Mouse (Mus musculus) CD8-positive naive resting alpha-beta T cell, adult 2 months (primary cell): ENCODE measurements at regions not wholly inside any gene's neighbourhood (a gene's known extent, or its start where the extent isn't known, plus 50 kb on each side); places are given as distances from the start of the nearest gene placed in this dataset.
"Not testable (repeated sequence)": the region's sequence is repeated elsewhere in the genome, so short reads cannot be mapped to it uniquely, and the experiment has no call there.

Source experiments
- DNase-seq, 2 experiments: peaks; one replicate each; pipeline ENCODE4 v3.0.0; 2022; ENCODE audit warnings: low read depth in 2 of 2, low spot score in 2 of 2

GRCm38 (mm10) chr1:51602071-51602470 is 123.8 kb upstream of the Nabp1 start:
- DNase-seq: no peak

- peak; percentile 32 to 54 for DNase-seq
Measured at GRCm38 (mm10) chr1:51600425-51600824, 122.2 kb upstream of the Nabp1 start.

GRCm38 (mm10) chr1:51596935-51597820 is 119.0 kb upstream of the Nabp1 start:
- peak; percentile 77 to 84 for DNase-seq

GRCm38 (mm10) chr1:51594666-51595065 is 116.4 kb upstream of the Nabp1 start:
- DNase-seq: no peak

GRCm38 (mm10) chr1:51593621-51594441 is 115.6 kb upstream of the Nabp1 start:
- peak in 1 of 2 experiments; percentile 2 for DNase-seq

- no peak for DNase-seq
Measured at GRCm38 (mm10) chr1:51591886-51592285, 113.7 kb upstream of the Nabp1 start.

- no peak for DNase-seq
Measured at GRCm38 (mm10) chr1:51590606-51591400, 112.6 kb upstream of the Nabp1 start.

- peak; percentile 81 to 82 for DNase-seq
Measured at GRCm38 (mm10) chr1:51584925-51585424, 106.8 kb upstream of the Nabp1 start.

GRCm38 (mm10) chr1:51583871-51584270 is 105.6 kb upstream of the Nabp1 start:
- no peak for DNase-seq

GRCm38 (mm10) chr1:51580074-51580473 is 101.8 kb upstream of the Nabp1 start:
- DNase-seq: no peak

GRCm38 (mm10) chr1:51577701-51578100 is 99.5 kb upstream of the Nabp1 start:
- DNase-seq: peak; percentile 48 to 61

GRCm38 (mm10) chr1:51572314-51573078 is 94.3 kb upstream of the Nabp1 start:
- no peak for DNase-seq

GRCm38 (mm10) chr1:51569625-51570024 is 91.4 kb upstream of the Nabp1 start:
- DNase-seq: no peak

GRCm38 (mm10) chr1:51566170-51566649 is 88.0 kb upstream of the Nabp1 start:
- no peak for DNase-seq

GRCm38 (mm10) chr1:51556616-51557015 is 78.4 kb upstream of the Nabp1 start:
- DNase-seq: not testable (repeated sequence)

- no peak for DNase-seq
Measured at GRCm38 (mm10) chr1:51553738-51554137, 75.5 kb upstream of the Nabp1 start.

GRCm38 (mm10) chr1:51551624-51552023 is 73.4 kb upstream of the Nabp1 start:
- no peak for DNase-seq

- no peak for DNase-seq
Measured at GRCm38 (mm10) chr1:51542801-51543200, 64.6 kb upstream of the Nabp1 start.

- no peak for DNase-seq
Measured at GRCm38 (mm10) chr1:51539634-51540033, 61.4 kb upstream of the Nabp1 start.

GRCm38 (mm10) chr1:51538836-51539235 is 60.6 kb upstream of the Nabp1 start:
- no peak for DNase-seq
